Mouse (Mus musculus) myocyte (in vitro differentiated cells): ENCODE measurements around the gene Grb2. TPM values are rescaled to one million over a fixed set of nuclear protein-coding genes. Genes with fewer than 3 reads are reported as not detected.
A peak's percentile ranks its signal among the peaks of the same experiment; 100 is the strongest.

Experiments used
- H3K27me3 ChIP-seq: one replicate; pipeline ENCODE4 v1.6.1; 2011; ENCODE audit not compliant: control insufficient read depth, insufficient read depth, insufficient read length
- H3K36me3 ChIP-seq: one replicate; pipeline ENCODE4 v1.6.1; 2011; ENCODE audit not compliant: control insufficient read depth, insufficient read depth
- H3K4me2 ChIP-seq: one replicate; pipeline ENCODE4 v1.6.1; 2011; ENCODE audit warnings: low read depth, control low read depth
- H3K4me3 ChIP-seq: one replicate; pipeline ENCODE4 v1.5.1; 2011; ENCODE audit warnings: mild to moderate bottlenecking, control low read depth, moderate library complexity
- H3K79me2 ChIP-seq: one replicate; pipeline ENCODE4 v1.6.1; 2011; ENCODE audit not compliant: control insufficient read depth, insufficient read depth
- H3ac ChIP-seq: one replicate; pipeline ENCODE4 v1.6.1; 2011; ENCODE audit not compliant: control insufficient read depth, insufficient read length
- CEBPB ChIP-seq: IDR thresholded peaks from 2 replicates; pipeline ENCODE4 v1.6.1; 2011; ENCODE audit warnings: mild to moderate bottlenecking, moderate library complexity; ENCODE audit not compliant: poor library complexity, insufficient read depth, severe bottlenecking
- E2F4 ChIP-seq: IDR thresholded peaks from one replicate; pipeline ENCODE4 v1.6.1; 2011; ENCODE audit warnings: mild to moderate bottlenecking, control low read depth, moderate library complexity; ENCODE audit not compliant: insufficient read depth
- MAX ChIP-seq: IDR thresholded peaks from one replicate; pipeline ENCODE4 v1.6.1; 2011; ENCODE audit warnings: low read depth, mild to moderate bottlenecking, control low read depth
- MYOD1 ChIP-seq, 3 experiments: IDR thresholded peaks; one replicate each; pipeline ENCODE4 v1.6.1; 2011; ENCODE audit warnings: control low read depth in 2 of 3, low read depth in 2 of 3, mild to moderate bottlenecking in 2 of 3, moderate library complexity in 1 of 3; ENCODE audit not compliant: insufficient read length in 2 of 3, control insufficient read depth in 1 of 3
- MYOG ChIP-seq, 3 experiments: IDR thresholded peaks; one replicate each; pipeline ENCODE4 v1.6.1; 2011; ENCODE audit warnings: control low read depth in 2 of 3, low read depth in 2 of 3, mild to moderate bottlenecking in 2 of 3; ENCODE audit not compliant: insufficient read length in 2 of 3, control insufficient read depth in 1 of 3, insufficient read depth in 1 of 3
- POLR2A ChIP-seq: IDR thresholded peaks from one replicate; pipeline ENCODE4 v1.6.1; 2011; ENCODE audit warnings: low read depth, mild to moderate bottlenecking, control low read depth, moderate library complexity; ENCODE audit not compliant: insufficient read length
- POLR2AphosphoS2 ChIP-seq: IDR thresholded peaks from one replicate; pipeline ENCODE4 v1.6.1; 2011; ENCODE audit warnings: low read depth, control low read depth; ENCODE audit not compliant: insufficient read length
- REST ChIP-seq: IDR thresholded peaks from one replicate; pipeline ENCODE4 v1.6.1; 2011; ENCODE audit warnings: mild to moderate bottlenecking, control low read depth, moderate library complexity; ENCODE audit not compliant: insufficient read depth, insufficient read length
- SRF ChIP-seq: IDR thresholded peaks from one replicate; pipeline ENCODE4 v1.6.1; 2011; ENCODE audit warnings: low read depth; ENCODE audit not compliant: control insufficient read depth, insufficient read length
- TCF12 ChIP-seq: IDR thresholded peaks from one replicate; pipeline ENCODE4 v1.6.1; 2011; ENCODE audit warnings: mild to moderate bottlenecking, control low read depth; ENCODE audit not compliant: poor library complexity, insufficient read depth, severe bottlenecking
- TCF3 ChIP-seq: IDR thresholded peaks from one replicate; pipeline ENCODE4 v1.6.1; 2011; ENCODE audit warnings: low read depth, control low read depth; ENCODE audit not compliant: insufficient read length
- USF1 ChIP-seq: IDR thresholded peaks from one replicate; pipeline ENCODE4 v1.6.1; 2011; ENCODE audit warnings: low read depth, mild to moderate bottlenecking, control low read depth, moderate library complexity
- polyA plus RNA-seq: library from polyadenylated mRNA; unstranded; fragments of >200 nt; fragmentation: generic; extraction: Trizol; gene quantifications from one replicate; pipeline ENCODE4 v1.2.1, GENCODE M21; 2012; ENCODE audit warnings: missing spikeins

Gene Grb2
- polyA plus RNA-seq, 1 experiment = 71.2 TPM

DNA sequence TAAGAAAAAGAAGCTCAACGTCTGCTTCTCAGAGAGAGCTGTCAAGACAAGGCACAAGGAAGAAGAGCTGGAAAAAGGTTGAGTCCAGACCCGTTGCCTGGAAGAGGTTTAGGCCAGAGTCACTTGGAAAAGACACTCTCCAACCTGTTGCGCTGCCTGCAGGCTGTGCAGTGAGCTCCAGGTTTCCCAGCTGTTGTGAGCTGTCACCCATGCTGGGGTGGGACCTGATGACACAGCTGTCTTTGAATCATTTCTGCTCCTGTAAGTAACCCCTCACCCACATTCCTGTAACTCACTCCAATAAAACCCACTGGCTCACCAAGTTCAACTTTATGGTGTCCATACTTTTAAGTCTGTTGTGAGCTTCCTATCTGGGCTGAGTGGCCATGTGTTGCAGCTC lies 10.7 kb downstream of the Grb2 start:
- Histone ChIP-seq H3K79me2 (peaks cover 98% of the 10 kb centered on the region), H3K4me2 (peak overlapping the region; percentile 93), H3K36me3 (no peaks in the 10 kb centered on the region), H3K4me3 (no peak overlapping the region), H3ac (no peak overlapping the region), H3K27me3 (no peaks in the 10 kb centered on the region)
- peak in 2 of 3 experiments; percentile 76 to 91 for TF ChIP-seq MYOD1 (IDR thresholded peaks at IDR 0.05; ENCODE audit: control insufficient read depth in 1 of 3, insufficient read length in 2 of 3, low read depth in 2 of 3)
- TF ChIP-seq CEBPB = no peak
- TF ChIP-seq MYOG (IDR thresholded peaks at IDR 0.05; ENCODE audit: control insufficient read depth in 1 of 3, insufficient read depth in 1 of 3, insufficient read length in 2 of 3, low read depth in 2 of 3) = peak in 1 of 3 experiments; percentile 65
- TF ChIP-seq TCF12 = peak; percentile 43
- TF ChIP-seq TCF3 = no peak

DNA sequence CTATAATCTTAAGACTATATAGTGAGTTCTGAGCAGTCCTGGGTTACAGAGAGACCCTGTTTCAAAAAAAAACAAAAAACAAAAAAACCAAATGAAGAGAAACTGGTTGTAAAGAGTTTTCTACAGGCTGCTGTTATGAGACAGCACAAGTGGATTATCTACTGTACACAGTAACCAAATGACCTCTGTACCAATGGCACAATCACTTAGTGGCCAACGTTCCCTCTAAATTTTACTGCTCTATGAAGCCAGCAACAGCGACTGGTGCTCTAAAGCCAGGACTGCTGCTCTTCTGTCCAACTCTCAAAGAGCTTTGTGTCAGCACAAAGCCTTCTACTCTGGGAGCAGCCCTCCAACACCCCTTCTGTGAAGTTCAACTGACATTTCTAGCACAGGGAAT lies 11.3 kb downstream of the Grb2 start:
- H3K4me3 ChIP-seq = no peak overlapping the region
- no peaks in the 10 kb centered on the region for H3K36me3 ChIP-seq
- no peaks in the 10 kb centered on the region for H3K27me3 ChIP-seq
- H3K4me2 ChIP-seq = peak overlapping the region; percentile 78
- no peak overlapping the region for H3ac ChIP-seq
- no peak for TF ChIP-seq SRF
- H3K79me2 ChIP-seq = peaks cover 98% of the 10 kb centered on the region

DNA sequence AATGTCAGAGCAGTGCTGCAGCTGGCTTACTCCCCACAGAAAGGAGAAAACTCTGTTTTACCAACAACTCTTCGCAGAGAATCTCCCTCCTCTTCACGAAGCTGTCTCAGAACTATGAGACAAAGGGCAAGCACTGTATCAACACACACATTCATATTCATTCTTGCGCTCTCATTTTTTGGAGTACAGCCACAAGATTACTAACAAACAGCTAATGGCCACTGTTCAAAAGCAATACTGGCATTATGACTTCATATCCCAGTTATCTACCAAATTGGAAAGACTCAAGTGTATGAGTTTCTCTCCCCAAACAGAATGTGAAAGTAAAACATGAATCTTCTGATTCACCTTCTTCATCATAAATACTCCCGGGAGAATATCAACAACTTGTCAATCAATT lies 11.9 kb downstream of the Grb2 start:
- TF ChIP-seq MYOD1 (IDR thresholded peaks at IDR 0.05; ENCODE audit: control insufficient read depth in 1 of 3, insufficient read length in 2 of 3, low read depth in 2 of 3) (no peak), MAX (no peak), TCF12 (no peak), CEBPB (no peak), MYOG (IDR thresholded peaks at IDR 0.05; ENCODE audit: control insufficient read depth in 1 of 3, insufficient read depth in 1 of 3, insufficient read length in 2 of 3, low read depth in 2 of 3) (no peak), POLR2AphosphoS2 (no peak)
- H3K79me2 ChIP-seq = peaks cover 98% of the 10 kb centered on the region
- H3ac ChIP-seq = no peak overlapping the region
- H3K36me3 ChIP-seq = no peaks in the 10 kb centered on the region
- peak overlapping the region; percentile 78 for H3K4me2 ChIP-seq
- no peaks in the 10 kb centered on the region for H3K27me3 ChIP-seq
- H3K4me3 ChIP-seq = no peak overlapping the region

DNA sequence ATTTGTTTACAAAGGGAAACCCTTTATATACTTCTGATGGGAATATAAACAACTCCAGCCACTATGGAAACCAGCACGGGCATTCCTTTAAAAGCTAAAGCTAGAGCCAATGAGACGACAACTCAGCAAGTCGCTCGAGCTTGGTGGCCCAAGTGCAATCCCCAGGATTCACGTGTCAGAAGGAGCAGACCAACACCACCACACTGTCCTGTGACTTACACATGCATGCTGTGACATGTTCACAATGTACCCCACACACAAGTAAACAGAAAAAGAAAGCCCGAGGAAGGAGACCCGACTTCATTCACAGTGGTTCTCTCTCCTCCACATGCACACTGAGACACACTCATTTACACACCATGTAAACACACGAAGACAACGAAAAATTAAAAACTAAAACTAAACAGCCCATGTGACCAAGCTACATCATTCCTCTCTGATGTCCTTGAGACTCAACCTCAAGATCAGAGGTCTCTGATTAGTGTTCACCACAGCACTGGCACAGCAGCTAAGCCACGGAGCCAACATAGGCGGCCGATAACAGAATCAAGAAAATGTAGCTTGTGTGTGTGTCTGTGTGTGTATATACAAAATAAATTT lies 14.3 kb downstream of the Grb2 start:
- no peak overlapping the region for H3ac ChIP-seq

DNA sequence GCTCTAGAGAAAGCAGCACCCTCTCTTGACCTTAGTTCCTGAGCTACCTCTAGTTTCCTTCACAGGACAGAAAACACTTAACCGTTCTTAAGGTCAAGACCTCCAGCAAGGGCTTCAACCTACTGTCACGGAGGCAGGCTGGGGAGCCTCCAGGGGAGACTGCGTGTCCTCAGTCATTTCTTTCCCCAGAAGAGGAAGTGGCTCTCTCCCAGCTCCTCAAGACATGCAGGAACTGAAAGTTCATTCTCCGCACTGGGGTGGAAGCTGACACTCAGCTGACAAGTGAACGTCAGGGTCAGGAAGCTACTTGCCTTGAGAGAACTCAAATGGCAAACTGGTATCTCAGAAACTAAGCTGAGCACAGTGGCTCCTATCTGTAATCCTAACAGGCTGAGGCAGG lies 15.6 kb downstream of the Grb2 start:
- Histone ChIP-seq H3ac (no peak overlapping the region), H3K4me3 (no peak overlapping the region), H3K4me2 (no peak overlapping the region), H3K27me3 (no peaks in the 10 kb centered on the region), H3K36me3 (peaks cover 7% of the 10 kb centered on the region), H3K79me2 (peaks cover 100% of the 10 kb centered on the region)
- no peak for TF ChIP-seq MYOD1 (IDR thresholded peaks at IDR 0.05; ENCODE audit: control insufficient read depth in 1 of 3, insufficient read length in 2 of 3, low read depth in 2 of 3)
- no peak for TF ChIP-seq TCF3
- TF ChIP-seq POLR2AphosphoS2 = no peak
- TF ChIP-seq USF1 = no peak
- no peak for TF ChIP-seq MYOG (IDR thresholded peaks at IDR 0.05; ENCODE audit: control insufficient read depth in 1 of 3, insufficient read depth in 1 of 3, insufficient read length in 2 of 3, low read depth in 2 of 3)
- no peak for TF ChIP-seq REST
- no peak for TF ChIP-seq POLR2A
- TF ChIP-seq TCF12 = no peak
- TF ChIP-seq CEBPB = no peak
- TF ChIP-seq E2F4 = no peak
- TF ChIP-seq SRF = no peak
- TF ChIP-seq MAX = no peak

More for the DNA sequence above, 14.3 kb downstream of the Grb2 start:
- no peak for TF ChIP-seq TCF12
- H3K27me3 ChIP-seq = no peaks in the 10 kb centered on the region
- peaks cover 7% of the 10 kb centered on the region for H3K36me3 ChIP-seq
- H3K79me2 ChIP-seq = peaks cover 100% of the 10 kb centered on the region
- H3K4me3 ChIP-seq = no peak overlapping the region
- H3K4me2 ChIP-seq = no peak overlapping the region

DNA sequence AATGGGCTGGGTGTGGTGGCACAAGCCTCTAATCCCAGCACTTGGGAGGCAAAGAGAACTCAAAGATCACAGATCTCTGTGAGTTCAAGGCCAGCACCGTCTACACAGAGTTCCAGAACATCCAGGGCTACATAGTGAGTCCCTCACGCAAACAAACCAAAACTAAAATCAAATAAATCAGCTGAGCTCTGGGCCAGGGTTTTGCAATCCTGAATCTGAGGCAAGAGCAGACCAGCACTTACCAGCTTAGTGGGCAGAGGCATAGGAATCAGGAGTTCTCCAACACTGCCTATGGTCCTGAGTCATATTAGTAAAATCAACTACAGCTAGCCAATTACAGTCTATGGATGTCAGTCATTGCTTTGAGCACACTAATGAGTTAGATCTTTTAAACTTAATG lies 16.4 kb downstream of the Grb2 start:
- Histone ChIP-seq H3K27me3 (no peaks in the 10 kb centered on the region), H3ac (no peak overlapping the region), H3K36me3 (peaks cover 7% of the 10 kb centered on the region), H3K79me2 (peaks cover 100% of the 10 kb centered on the region), H3K4me3 (no peak overlapping the region), H3K4me2 (no peak overlapping the region)
- TF ChIP-seq TCF12 = no peak
- no peak for TF ChIP-seq CEBPB
- no peak for TF ChIP-seq POLR2AphosphoS2
- TF ChIP-seq E2F4 = no peak
- TF ChIP-seq REST = no peak
- no peak for TF ChIP-seq SRF
- TF ChIP-seq USF1 = no peak
- no peak for TF ChIP-seq MAX
- no peak for TF ChIP-seq MYOG (IDR thresholded peaks at IDR 0.05; ENCODE audit: control insufficient read depth in 1 of 3, insufficient read depth in 1 of 3, insufficient read length in 2 of 3, low read depth in 2 of 3)
- no peak for TF ChIP-seq MYOD1 (IDR thresholded peaks at IDR 0.05; ENCODE audit: control insufficient read depth in 1 of 3, insufficient read length in 2 of 3, low read depth in 2 of 3)
- TF ChIP-seq TCF3 = no peak
- no peak for TF ChIP-seq POLR2A
